Mouse (Mus musculus): ENCODE measurements around the gene Cdkn2aip.

Gene Cdkn2aip

DNA sequence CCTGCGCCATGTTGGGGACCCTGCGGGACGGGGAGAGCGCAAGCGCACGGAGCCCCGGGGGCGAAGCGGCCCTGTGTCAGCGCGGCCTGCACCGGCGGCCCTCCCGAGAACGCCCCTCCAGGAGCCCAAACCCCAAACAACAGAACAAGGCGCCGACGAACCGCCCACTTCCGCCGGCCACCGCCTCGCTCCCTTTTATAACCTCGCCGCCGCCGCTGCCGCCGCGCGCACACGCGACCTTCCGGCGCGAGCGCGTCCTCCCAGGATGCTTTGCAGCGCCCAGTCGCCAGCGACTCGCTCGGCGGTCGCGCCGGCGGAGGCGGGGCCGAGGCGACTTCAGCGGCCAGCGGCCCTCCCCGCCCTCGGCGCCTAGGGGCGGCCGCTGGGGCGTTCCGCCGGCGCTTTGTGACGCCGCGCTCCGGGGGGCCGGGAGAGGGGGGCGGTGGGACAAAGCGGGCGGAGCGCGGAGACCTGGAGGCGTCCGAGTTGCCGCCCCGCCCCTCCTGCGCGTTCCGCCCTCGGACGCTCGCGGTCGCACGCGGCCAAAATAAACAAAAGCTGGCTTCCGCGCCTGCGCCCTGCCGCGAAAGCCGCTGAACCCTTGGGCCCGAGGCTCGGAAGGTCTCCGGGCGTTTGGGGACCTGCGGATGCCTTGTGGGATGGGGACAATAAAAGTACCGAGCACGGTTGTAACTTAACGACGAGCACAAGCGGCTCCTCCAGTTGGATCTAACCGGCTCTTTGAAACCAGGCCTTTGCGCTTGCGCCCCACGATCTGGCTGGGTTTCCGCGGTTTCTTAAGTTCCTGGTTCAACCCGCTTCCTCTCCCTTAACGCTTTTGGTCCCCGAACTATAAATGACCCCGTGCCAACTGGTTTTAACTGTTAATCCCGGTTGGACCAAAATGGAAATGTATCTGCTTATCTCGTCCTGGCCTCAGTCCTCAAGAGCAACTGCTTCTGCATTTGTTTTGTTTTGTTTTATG, at the start of gene Cdkn2aip:
Gene Cdkn2aip (minus strand): TSS at position 172 of the 985 bp plus-strand sequence.
- peak; percentile 95 for DNase-seq

DNA sequence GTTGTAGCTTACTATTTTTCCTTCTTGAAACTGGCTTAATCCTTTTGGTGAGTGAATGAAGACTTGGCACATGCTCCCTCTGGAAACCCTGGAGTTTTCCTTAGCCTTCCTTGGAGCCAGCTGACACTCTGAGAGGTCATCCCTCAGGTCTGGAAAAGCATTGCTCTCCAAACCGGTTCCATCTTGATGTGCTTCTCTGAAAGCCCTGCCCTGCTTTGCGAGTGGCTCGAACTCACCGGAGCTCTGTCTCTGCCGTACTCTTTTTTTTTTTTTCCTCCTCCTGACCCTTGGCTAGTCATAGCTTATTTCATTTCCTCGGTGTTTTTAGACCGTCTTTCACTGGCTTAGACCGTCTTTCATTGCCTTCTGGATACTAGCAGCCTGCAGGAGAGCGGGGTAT, 49.5 kb upstream of the Cdkn2aip start:
- no peak for DNase-seq

DNA sequence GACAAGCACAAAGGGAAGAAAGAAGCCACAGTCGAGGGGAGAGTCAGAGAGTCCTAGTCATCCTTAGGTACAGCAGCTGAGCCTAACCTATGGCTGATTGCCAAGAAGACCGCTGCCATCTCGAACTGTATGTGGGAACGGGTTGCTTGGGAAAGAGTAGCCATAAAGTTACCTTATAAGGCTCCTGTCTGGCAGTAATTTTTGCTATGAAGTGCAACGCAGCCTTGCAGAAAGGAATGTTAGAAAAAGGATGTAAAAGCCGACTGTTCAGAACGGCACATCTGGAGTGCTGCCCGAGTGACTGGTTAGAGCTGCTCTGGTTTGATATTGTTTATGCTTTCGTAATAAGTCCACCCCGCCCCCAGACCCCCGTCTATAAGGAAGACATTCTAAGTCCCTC, 47.0 kb upstream of the Cdkn2aip start:
- no peak for DNase-seq

DNA sequence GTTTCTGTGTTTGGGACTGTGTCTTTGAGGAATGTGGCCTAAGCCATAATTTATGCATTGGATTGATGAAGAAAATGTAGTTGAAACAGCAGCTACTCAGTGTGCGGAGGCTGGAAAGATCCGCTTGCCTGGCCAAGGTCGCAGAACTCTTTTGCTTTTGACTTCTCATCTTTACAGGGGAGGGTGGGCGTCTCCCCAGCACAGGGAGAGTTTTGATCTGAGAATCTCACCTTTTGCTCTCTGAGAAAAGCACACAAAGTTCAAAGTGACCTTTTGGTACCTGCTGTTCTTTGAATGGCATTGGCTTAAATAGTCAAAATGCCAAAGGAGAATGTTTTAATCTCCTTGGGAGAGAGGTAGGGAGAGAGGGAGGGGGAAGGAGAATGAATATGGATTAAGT, 46.5 kb upstream of the Cdkn2aip start:
- DNase-seq: no peak

DNA sequence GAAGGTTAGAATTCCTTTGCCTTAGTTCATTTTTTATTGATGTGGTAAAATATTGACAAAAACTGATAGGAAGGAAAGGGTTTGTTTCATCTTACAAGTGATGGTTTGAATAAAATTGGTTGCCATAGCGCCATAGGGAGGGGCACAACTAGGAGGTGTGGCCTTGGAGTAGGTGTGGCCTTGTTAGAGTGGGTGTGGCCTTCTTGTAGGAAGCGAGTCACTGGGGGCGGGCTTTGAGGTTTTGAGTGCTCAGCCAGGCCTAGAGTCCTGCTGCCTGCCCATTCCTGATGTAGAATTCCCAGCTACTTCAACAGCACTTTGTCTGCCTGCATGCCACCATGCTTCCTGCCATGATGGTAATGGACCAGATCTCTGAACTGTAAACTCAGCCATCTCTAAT, 39.4 kb upstream of the Cdkn2aip start:
- no peak for DNase-seq

DNA sequence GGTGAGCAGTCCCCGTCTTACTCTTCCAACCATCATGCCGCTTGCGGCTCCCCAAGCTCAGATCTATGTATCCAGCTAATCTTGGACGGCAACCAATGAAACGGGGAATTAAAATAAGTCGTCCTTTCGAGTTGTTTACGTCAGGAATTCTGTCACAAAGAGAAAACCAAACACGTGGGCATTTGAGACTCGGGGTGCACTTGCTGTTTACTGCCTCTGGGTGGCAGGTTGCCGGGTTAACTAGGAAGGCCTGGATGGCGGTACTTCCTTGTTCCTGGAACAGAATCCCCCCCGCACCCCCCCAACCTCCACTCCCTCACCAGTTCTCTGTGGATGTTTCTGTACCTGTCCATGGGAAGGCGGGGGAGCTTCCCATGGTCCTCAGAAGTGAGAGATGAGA, 36.4 kb upstream of the Cdkn2aip start:
- no peak for DNase-seq

DNA sequence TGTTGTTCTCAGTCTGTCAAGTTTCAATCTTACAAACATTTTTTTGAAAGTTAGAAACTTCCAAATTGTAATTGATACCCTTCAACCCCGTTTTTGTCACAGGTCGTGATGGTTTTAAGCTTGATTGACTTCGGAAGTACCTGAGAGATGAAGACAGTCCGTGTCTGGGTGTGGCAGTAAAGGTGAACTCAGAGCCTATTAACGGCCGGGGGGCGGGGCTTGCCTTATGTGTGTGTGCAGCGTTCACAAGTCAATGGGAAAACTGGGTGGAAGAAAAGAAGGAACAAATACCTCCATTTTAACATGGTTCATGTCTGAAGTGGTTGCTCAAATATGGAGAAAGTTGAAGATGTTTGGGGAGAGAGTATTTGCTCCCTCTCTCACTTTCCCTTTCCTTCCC, 35.8 kb upstream of the Cdkn2aip start:
- no peak for DNase-seq

DNA sequence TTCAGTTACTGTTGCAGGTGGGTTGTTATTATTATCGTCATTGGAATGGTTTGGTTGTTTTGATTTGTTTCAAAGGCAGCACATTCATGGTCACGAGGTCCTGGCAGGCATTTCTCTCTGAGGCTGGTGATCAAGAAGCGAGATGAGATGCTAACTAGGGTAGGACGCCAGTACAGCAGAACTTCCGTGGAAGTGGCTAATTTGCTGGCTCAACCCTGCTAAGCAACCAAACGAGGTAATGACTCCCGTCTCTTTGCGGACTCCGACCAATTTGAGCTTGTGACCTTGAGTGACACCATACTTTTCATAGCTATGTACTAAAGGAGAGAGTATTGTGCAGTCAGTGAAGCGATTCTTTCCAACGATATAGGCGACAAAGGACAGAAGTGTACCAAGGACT, 32.6 kb upstream of the Cdkn2aip start:
- DNase-seq: no peak

DNA sequence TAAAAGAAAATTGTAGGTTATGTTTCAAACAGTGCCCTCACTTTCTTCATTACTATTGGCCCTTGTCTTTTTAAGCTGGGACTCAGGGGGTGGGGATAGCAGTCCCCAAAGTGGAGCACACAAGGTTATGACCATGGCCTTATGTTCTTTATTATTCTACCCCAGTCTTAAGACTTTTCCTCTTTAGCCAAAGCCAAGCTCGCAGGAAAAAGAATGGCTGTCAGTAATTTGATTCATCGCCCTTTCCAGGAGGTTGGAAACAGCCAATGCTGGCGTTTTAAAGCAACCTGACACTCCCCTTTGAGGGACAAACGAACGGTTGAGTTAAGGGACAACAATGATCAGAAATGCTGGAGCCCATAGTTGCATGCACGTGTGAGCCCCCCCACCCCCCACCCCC, 32.1 kb upstream of the Cdkn2aip start:
- no peak for DNase-seq

DNA sequence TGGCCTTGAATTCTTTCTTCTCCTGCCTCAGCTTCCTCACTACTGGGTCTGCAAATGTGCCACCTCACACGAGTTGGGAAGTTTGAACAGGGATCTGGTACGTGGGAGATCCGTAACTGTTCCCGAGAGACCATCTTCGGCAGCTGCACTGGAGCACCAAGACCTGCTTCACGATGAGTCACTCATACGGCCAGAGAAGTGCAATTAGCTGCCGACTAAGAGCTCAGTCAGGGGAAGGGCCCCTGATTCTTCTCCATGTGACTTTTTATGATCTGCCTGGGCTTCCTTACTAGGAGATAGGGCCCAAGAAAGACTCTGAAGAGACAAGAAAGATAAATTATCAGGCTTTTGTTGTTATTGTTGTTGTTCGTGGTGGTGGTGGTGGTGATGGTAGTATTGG, 31.1 kb upstream of the Cdkn2aip start:
- DNase-seq: no peak

DNA sequence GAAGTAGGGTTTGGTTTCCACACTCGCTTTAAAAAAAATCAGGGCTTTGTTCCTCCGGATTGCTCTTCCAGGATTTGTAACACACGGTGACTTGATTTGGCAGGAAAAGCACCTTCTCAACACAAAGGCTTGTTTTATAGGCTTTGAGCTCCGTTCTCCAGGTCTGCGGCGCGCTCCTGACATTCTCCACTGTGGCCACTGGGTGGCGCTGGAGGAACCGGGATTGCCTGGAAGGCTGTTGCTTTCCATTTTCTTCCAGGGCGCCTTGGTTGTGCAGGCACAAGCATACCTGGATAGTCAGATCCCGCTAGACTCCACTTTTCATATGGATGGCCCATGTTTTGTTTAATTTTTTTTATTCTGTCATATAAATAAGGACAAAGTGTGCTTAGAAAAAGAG, 29.7 kb upstream of the Cdkn2aip start:
- peak; percentile 87 for DNase-seq

DNA sequence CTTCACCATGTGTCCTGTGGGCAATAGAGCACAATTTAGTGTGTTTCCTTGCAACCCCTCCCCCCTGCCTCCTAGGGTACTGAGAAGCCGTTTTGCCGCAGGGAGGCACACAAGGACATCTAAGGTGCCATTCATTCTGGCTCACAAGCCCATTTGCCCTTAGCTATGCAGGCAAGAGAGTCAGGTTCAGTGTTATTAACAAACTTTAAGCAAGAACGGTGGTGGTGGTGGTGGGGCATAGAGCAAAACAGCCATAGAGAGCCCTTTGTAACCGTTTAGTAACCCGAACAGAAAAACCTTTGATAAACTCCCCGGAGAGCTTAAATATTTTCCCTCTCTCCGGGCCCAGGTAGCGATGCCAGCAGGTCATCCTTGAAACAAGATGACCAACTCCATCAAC, 29.3 kb upstream of the Cdkn2aip start:
- no peak for DNase-seq

DNA sequence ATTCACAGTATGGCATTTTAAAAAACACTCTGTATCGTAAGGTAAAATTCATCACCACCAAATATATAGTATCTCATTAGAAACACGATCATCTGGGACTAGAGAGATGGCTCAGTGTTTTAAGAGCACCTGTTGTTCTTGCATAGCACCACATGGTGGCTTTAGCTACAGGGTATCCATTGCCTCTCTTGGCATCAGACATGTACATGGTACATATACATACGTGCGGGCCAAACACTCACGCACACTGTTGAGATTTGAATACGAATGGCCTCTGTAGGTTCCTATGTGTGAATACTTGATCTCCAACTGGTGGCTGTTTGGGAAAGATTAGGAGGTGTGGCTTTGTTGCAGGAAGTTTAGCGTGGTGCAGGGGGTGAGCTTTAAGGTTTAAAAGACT, 28.6 kb upstream of the Cdkn2aip start:
- DNase-seq: no peak

DNA sequence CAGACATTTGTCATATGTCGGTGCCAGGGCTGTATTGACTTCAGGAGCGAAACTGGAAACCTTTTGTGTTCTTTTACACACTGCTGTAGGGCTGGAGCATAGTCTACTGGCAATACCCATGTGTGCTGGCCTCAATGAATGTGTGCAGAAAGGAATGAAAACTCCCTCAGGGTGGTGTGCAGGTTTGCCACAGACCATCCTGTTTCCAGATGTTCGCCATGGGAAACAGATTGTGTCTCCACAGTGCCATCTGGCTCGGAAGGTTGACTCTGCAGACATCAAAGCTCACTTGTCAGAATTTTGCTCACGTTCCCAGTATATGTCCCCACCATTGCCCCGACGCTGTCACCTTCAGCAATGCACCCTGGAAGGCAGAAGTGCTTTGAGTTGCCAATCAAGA, 23.4 kb upstream of the Cdkn2aip start:
- no peak for DNase-seq

DNA sequence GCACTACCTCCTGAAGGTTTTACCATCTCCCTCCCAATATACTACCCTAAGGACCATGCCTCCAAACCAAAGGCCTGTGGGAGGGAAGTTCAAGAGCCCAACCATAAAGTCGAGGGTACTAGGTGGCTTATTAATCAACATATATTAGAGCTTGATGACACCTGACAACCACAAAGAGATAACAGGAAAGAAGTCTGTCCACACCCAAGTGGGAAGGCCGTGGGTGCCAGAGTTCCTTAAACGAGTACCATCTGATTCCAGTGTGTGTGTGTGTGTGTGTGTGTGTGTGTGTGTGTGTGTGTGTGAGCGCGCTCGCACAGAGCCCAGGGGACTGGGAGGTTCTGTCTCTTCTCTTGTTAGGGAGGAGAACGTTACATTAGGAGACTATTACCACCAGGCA, 15.6 kb upstream of the Cdkn2aip start:
- no peak for DNase-seq

DNA sequence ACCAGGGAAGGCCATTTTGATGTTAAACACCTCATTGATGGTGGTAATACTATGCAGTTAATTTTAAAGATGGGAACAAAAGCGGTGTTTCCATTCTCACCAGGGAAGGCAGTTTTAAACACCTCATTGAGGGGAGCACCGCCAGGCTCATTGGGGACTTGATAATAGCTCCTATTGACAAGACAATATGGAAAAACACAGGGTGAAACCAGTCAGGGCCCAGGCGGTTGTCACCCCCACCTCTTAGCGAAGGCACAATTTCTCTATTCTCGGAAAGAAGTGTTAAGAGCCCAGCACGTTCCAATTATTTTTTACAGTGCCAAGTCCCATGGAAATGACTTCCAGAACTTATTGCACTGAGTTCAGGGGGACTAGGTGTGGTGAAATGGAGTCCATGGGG, 13.2 kb upstream of the Cdkn2aip start:
- DNase-seq: no peak

DNA sequence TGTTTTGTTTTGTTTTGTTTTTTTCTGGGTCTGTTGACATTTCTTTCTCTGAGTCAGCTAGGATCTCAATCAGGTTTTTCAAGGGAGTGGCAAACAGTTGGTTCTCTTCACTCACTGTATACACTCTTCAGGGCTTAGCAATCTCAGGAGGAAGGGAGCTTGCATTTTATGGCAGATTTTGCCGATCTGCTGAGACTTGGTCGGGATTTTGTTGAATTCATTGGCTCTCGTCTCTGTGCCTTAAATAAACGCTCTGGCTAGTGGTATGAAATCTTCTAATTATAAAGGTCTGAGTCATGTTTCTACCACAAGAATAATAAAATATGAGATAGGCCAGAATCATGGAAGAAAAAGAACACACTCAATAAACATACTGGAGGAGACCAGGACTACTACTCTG, 7.9 kb upstream of the Cdkn2aip start:
- no peak for DNase-seq

DNA sequence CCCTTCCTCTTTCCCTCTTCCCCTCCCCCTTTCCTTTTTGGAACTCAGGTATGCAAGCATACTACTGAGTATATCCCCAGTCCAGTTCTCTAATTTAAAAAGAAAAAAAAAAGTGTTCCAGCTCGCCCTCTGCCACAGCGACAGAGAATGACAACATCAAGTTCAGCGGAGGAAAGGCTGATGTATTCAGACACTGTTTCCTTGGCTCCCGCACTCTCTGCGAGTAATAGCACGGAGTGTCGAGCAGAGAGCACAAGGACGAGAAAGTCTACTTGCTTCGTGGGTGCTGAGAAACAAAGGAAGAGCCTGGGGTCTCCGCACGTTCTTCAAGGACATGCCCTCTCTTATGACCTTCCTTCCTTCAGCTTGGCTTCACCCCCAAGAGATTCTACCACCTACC, 4.9 kb upstream of the Cdkn2aip start:
- no peak for DNase-seq

DNA sequence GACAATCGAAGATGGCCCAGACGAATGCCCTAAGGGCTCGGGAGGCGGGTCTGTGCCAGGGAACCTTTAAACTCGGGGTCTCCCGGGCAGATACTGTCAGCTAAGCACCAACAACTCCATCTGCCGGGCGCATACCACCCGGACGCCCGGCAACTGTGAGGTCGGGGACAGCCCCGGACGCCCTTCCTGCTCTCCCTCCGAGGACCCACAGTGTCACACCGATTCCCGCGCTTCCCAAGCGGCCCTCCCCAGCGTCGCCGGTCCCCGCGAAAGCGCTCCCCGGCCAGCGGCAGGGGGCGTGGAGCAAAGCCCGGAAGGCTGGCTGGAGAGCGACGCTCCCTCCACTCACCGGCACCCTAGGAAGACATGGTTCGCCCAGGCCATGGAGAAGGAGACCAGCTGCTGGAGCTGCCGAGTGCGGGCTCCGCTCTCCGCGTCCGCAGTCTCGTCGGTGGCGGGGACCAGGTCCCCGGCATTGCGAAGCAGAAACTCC, 515 bp downstream of the Cdkn2aip start:
- no peak for DNase-seq

DNA sequence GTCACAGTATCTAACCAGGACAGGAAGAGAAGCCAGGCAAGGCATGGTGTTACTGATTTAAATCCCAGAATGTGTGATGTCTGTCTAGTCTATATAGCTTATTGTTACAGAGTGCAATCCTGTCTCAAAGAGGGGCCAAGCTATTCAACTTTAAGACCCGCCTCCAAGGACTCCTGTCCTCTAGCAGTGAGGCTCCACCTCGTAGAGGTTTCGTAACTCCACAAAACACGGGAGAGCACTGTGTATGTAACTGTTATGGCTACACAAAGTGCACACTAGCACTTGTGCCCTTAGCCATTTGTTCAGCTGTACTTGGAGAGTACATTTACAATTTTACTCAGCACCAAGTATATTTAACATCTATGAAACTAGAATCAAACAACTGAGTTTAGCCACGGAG, 5.6 kb downstream of the Cdkn2aip start:
- DNase-seq: no peak

DNA sequence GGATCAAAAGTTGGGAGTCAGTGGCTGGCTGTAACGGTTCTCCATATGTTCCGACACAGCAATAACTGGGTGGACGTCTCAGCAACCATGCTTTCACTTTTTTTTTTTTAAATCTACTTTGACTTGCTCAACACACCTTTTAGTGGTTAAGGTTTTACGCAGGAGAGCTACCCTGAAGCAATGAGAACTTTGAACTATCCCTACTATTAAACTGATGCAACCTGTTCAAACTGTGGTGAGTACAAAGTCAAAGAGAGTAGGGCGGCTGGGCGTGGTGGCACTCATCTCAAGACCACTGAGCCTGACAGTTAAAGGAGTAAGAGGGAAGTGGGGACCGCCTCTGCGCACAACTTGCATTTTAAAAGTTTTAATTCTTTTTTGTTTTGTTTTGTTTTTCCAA, 7.0 kb downstream of the Cdkn2aip start:
- no peak for DNase-seq

DNA sequence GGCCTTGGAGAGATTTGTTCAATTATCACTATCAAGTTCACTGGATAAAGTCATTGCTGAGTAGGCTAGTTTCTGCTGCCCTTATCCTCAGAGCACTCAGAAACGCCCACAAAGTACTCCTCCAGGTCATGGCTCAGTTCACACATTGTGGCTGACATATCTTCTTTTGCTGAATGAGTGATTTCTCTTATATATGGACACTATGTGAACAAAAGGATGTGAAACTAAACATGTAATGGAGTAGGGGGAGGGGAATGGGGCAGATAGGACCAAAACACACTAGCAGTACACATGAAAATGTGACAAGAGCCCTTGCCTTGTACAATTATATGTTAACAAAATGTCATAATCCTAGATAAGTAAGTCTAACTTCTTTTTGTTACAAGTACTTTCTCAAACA, 11.4 kb downstream of the Cdkn2aip start:
- DNase-seq: no peak

DNA sequence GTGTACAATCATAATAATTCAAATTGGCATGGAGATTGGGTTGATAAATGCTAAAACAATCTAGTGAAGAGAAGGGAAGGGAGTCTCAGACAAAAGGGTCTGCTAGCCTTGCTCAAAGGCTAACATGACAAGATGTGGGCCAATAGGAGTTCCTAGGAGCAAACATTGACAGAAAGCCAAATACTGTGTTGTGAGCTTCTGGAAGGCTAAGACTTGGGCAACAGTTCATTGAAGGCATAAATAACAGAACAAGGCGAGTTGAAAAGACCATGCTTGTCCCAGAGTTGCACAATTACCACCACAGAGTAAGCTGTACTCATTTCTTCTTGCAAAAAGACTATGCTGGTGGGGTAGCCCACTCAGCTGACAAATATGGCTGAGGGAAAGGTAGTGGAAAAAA, 16.0 kb downstream of the Cdkn2aip start:
- no peak for DNase-seq

DNA sequence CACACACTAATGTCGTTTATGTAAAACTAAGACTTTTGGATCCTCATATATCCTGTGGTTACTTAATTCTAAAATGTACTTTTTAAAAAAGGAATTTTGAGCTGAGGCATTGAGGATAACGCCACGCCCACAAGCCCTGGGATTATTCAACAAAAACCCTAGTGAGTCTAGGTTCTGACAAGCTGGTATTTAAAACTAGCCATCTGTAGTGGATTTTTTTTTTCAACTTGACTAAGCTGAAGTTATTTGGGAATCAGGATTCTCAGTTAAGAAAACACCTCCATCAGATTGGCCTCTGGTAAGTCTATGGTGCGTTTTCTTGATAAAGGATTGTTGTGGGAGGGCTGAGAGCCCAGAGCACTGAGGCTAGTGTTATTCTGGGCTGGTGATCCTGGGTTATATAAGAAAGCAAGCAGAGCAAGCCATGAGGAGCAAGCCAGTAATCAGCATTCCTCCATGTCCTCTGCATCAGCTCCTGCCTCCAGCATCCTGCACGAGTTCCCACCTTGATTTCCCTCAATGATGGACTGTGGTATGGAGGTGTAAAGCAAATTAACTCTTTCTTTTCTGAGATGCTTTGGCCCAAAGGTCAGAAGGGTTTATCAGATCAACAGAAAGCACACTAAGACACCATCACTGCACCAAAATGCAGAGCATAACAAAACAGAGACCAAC, 18.2 kb downstream of the Cdkn2aip start:
- DNase-seq: no peak
